Mouse (Mus musculus): ENCODE results near the gene Hpcal1. TPM values are rescaled to one million over a fixed set of nuclear protein-coding genes. Genes with fewer than 3 reads are reported as not detected.

The Hpcal1 gene
- polyA plus RNA-seq, 1 experiment from 2014 or later: 36.8 TPM

DNA sequence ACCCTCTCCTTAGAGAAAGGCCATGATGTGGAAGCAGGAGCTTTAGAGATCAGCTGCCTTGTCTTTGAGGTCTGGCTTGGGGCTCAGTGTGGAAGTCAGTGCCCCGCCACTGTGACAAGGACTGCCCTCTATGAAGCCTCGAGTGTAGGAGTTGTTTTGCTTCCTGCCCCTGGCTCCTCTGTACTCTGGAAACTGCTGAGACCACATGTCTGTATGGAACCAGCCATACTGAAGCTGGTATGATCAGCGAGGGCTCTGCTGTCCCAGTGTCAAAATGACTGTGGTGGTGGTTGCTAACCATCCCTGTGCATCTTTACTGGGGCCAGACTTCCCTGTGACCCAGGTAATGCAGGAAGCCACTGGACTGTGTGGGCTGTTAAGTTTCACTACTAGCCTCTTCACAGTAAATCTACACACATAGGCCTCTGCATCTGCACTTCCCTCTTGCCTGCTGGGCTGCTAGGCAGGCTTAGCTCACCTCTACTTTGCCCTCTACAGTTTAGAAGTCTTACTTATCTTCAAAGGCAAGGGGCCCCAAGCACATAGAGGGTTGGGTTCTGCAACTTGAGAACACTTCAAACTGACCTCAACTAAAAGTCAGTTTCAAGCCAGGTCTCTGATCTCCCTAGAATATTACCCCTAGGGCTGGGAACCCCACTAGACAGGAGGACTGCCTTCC is 33.9 kb downstream of the Hpcal1 start:
- Histone ChIP-seq H3K9me3 (no peaks in the 10 kb centered on the region), H3K27ac (peak overlapping the region; percentile 51), H3K36me3 (replicated peaks) (0 out of 2 replicates have a peak, but pooled peaks cover 2% of the 10 kb centered on the region), H3K4me3 (no peak overlapping the region), H3K27me3 (ENCODE audit: poor library complexity, severe bottlenecking) (no peaks in the 10 kb centered on the region), H3K4me1 (peaks cover 47% of the 10 kb centered on the region)
- no peak for DNase-seq (ENCODE audit: extremely low spot score, low spot score)
- 78% methylated on average over 3 of the region's 3 CpGs for WGBS

DNA sequence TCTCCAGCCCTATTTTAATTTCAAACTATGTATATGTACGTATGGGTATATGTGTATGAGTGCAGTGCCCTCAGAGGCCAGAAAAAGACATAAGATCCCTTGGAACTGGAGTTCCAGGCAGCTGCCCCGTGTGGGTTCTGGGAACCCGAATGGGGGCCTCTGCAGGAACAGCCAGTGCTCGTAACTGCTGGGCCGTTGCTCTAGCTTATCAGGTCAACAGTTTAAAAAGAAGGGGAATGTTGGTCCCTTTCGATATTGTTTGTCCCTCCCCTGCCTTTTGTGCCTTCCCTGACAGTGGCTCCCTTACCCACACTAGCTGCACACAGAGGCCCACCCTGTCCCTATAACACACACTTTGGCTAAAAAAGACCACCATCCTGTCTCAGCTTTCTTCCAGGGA is 34.9 kb downstream of the Hpcal1 start:
- Histone ChIP-seq H3K27ac (peak overlapping the region; percentile 53; the same call in 1 of the 2 replicates), H3K4me1 (peaks cover 47% of the 10 kb centered on the region), H3K9me3 (no peaks in the 10 kb centered on the region), H3K36me3 (replicated peaks) (0 out of 2 replicates have a peak, but pooled peaks cover 2% of the 10 kb centered on the region), H3K4me3 (no peak overlapping the region), H3K27me3 (ENCODE audit: poor library complexity, severe bottlenecking) (no peaks in the 10 kb centered on the region)
- no peak for DNase-seq (ENCODE audit: extremely low spot score, low spot score)
- 80% methylated on average over 6 of the region's 6 CpGs for WGBS

GRCm38 (mm10) chr12:17726576-17727320 is 36.1 kb downstream of the Hpcal1 start:
- DNase-seq (ENCODE audit: extremely low spot score, low spot score): no peak
- 71% methylated on average over 10 of the region's 10 CpGs for WGBS
- peak overlapping the region; percentile 53; the same call in 1 of the 2 replicates for H3K27ac ChIP-seq

DNA sequence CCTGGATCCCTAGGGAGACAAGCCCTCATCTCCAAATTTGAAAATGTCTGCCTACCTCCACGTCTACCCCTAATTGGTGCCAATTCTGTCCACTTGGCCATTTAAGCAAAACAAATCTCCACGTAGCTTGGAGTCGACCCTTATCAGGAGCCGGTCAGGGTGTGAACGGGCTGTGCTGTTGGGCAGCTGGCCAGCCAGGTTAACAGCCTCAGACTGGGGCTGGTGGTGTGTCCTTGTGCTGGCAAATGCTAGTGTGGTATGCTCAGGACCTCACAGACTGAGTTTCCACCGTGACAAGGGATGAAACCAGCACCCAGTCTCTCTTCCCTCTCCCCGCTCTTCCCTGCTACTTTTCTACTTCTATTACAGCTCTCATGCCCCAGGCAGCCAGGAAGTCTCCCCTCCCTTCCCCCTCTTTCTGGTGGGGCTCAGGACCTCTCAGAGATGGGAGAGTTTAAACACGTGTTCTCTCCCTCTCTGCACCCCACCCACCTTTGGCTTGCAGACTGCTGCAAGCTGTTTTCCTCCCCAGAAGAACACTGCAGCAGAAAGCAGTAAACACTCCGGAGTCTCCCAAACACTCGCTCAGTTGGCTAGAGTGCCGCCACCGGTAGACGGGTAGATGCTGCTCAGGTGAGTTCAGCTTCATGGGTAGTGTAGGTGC is 37.2 kb downstream of the Hpcal1 start:
- Histone ChIP-seq H3K4me1 (peaks cover 58% of the 10 kb centered on the region), H3K4me3 (no peak overlapping the region), H3K27ac (peak overlapping the region; percentile 22; the same call in 1 of the 2 replicates), H3K27me3 (ENCODE audit: poor library complexity, severe bottlenecking) (no peaks in the 10 kb centered on the region), H3K36me3 (replicated peaks) (no peaks in the 10 kb centered on the region; the same call in 1 of the 2 replicates), H3K9me3 (no peaks in the 10 kb centered on the region)
- no peak for DNase-seq (ENCODE audit: extremely low spot score, low spot score)
- 81% methylated on average over 13 of the region's 13 CpGs for WGBS

More at GRCm38 (mm10) chr12:17726576-17727320, 36.1 kb downstream of the Hpcal1 start:
- no peaks in the 10 kb centered on the region; the same call in 1 of the 2 replicates for H3K36me3 ChIP-seq (replicated peaks)
- peaks cover 47% of the 10 kb centered on the region for H3K4me1 ChIP-seq
- no peaks in the 10 kb centered on the region for H3K9me3 ChIP-seq
- no peak overlapping the region for H3K4me3 ChIP-seq
- H3K27me3 ChIP-seq (ENCODE audit: poor library complexity, severe bottlenecking): no peaks in the 10 kb centered on the region

GRCm38 (mm10) chr12:17729211-17729900 is 38.7 kb downstream of the Hpcal1 start:
- no peak for DNase-seq (ENCODE audit: extremely low spot score, low spot score)
- no peak overlapping the region for H3K4me3 ChIP-seq
- H3K36me3 ChIP-seq (replicated peaks): no peaks in the 10 kb centered on the region; the same call in 1 of the 2 replicates
- peaks cover 62% of the 10 kb centered on the region for H3K4me1 ChIP-seq
- H3K27ac ChIP-seq: no peak overlapping the region
- no peaks in the 10 kb centered on the region for H3K27me3 ChIP-seq (ENCODE audit: poor library complexity, severe bottlenecking)
- 92% methylated on average over 13 of the region's 13 CpGs for WGBS
- H3K9me3 ChIP-seq: no peaks in the 10 kb centered on the region

DNA sequence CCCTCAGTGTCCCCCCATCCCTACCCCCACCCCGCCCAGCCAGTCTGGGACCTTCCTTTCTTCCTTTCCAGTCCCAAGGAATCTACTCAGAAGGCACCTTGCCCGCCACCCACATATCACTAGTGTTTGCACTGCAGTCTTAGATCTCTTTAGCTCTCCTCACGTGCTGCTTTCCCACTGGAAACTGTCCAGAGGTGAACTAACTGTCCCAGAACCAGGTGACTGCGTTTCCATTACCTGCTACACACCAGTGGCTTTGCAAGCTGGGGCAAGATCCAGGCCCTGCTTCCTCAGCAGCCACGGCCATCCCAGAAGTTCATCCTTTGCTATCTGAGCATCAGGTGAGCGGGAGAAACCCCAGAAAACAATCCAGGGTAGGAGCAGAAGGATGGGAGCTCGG is 41.4 kb downstream of the Hpcal1 start:
- DNase-seq (ENCODE audit: extremely low spot score, low spot score): no peak
- H3K27me3 ChIP-seq (ENCODE audit: poor library complexity, severe bottlenecking): no peaks in the 10 kb centered on the region
- H3K4me3 ChIP-seq: no peak overlapping the region
- no peak overlapping the region for H3K27ac ChIP-seq
- 88% methylated on average over 7 of the region's 7 CpGs for WGBS
- H3K9me3 ChIP-seq: no peaks in the 10 kb centered on the region
- peaks cover 38% of the 10 kb centered on the region for H3K4me1 ChIP-seq
- H3K36me3 ChIP-seq (replicated peaks): no peaks in the 10 kb centered on the region; the same call in 1 of the 2 replicates

GRCm38 (mm10) chr12:17732546-17732945 is 41.9 kb downstream of the Hpcal1 start:
- WGBS: 85% methylated on average over 4 of the region's 4 CpGs
- DNase-seq (ENCODE audit: extremely low spot score, low spot score): no peak
- H3K36me3 ChIP-seq (replicated peaks): no peaks in the 10 kb centered on the region; the same call in 1 of the 2 replicates
- peaks cover 40% of the 10 kb centered on the region for H3K4me1 ChIP-seq
- no peak overlapping the region for H3K4me3 ChIP-seq
- no peaks in the 10 kb centered on the region for H3K9me3 ChIP-seq
- 0 out of 2 replicates have a peak overlapping the region, but pooled peaks have one; percentile 20 for H3K27ac ChIP-seq
- no peaks in the 10 kb centered on the region for H3K27me3 ChIP-seq (ENCODE audit: poor library complexity, severe bottlenecking)

DNA sequence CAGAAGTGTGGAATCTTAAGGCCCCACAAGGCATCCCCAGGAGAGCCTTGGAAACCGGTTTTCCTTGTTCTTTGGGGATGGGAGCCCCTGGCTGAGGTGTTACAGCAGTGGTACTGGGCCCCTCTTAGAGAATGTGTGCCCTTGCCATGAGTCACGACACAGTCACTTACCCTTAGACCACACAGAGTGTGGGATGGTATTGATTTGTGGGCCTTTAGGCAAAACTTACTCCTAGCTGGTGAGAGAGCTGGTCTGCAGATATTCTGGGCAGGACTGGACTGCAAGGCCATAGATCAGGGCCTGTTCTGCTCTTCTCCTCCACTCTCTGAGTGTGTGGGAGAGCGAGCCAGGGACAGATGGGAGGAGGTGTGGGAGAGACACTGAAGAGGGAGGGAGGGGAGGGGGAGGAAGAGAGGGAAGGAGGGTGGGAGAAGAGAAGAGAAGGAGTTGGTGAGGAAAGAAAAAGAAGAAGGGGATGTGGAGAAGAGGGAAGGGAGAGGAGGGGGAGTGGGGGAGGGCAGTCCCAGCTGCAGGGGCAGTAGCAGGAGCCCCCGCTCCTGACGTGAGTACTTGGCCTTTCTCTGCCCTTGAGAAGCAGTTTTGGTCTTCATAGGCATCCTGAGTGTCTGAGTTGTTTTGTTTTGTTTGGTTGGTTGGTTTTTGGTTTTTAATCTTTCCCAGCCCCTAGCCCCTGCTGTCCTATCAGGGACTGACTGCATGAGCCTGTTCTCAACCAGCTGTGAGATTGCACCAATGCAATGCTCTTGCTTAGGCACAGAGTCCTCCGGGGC is 42.7 kb downstream of the Hpcal1 start:
- Histone ChIP-seq H3K36me3 (replicated peaks) (no peaks in the 10 kb centered on the region; the same call in 1 of the 2 replicates), H3K4me3 (no peak overlapping the region), H3K9me3 (no peaks in the 10 kb centered on the region), H3K4me1 (peaks cover 40% of the 10 kb centered on the region), H3K27me3 (ENCODE audit: poor library complexity, severe bottlenecking) (no peaks in the 10 kb centered on the region), H3K27ac (peak overlapping the region; percentile 51)
- WGBS: 55% methylated on average over 6 of the region's 6 CpGs
- DNase-seq (ENCODE audit: extremely low spot score, low spot score): no peak

- no peaks in the 10 kb centered on the region for H3K27me3 ChIP-seq (ENCODE audit: poor library complexity, severe bottlenecking)
- peaks cover 50% of the 10 kb centered on the region for H3K4me1 ChIP-seq
- H3K27ac ChIP-seq: no peak overlapping the region
- DNase-seq (ENCODE audit: extremely low spot score, low spot score): no peak
- H3K9me3 ChIP-seq: no peaks in the 10 kb centered on the region
- WGBS: 90% methylated on average over 6 of the region's 6 CpGs
- no peak overlapping the region for H3K4me3 ChIP-seq
- no peaks in the 10 kb centered on the region for H3K36me3 ChIP-seq (replicated peaks)
Measured at GRCm38 (mm10) chr12:17736396-17736795, 45.7 kb downstream of the Hpcal1 start.

DNA sequence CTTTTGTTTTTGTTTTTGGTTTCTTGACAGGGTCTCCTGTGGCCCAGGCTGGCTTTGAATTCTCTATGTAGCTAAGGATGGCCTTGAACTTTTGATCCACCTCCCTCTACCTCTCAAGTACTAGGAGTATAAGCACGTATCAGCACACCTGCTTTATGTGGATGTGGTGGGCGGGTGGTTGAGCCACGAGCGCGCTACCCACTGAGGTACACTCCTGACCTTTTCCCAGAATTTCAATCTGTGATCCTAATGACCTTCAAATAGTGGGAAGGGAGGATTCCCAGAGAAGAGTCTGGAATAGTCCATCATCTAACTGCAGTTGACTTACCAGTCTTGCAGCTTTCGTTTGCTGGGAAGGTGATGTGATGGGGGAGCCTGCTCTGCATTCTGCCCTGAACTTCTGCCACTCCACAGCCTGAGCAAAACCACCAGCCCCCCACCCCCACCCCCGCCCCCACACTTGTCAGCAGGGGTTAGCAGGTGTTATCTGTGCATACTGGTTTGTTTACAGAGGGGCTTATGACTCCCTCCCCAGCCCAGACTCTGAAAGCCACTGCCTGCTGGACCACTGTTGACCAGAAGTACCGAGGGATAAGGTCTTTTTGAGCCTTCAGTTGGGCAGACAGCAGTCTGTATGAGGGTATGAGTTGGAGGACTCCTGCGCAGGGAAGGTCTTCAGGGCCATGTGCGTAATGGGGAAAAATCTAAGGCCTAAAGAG is 46.4 kb downstream of the Hpcal1 start:
- DNase-seq (ENCODE audit: extremely low spot score, low spot score): no peak
- Histone ChIP-seq H3K27ac (0 out of 2 replicates have a peak overlapping the region, but pooled peaks have one; percentile 15), H3K36me3 (replicated peaks) (no peaks in the 10 kb centered on the region), H3K9me3 (no peaks in the 10 kb centered on the region), H3K27me3 (ENCODE audit: poor library complexity, severe bottlenecking) (no peaks in the 10 kb centered on the region), H3K4me1 (peaks cover 53% of the 10 kb centered on the region), H3K4me3 (no peak overlapping the region)
- WGBS: 83% methylated on average over 10 of the region's 10 CpGs

GRCm38 (mm10) chr12:17737808-17738207 is 47.2 kb downstream of the Hpcal1 start:
- no peak overlapping the region for H3K27ac ChIP-seq
- 83% methylated on average over 3 of the region's 3 CpGs for WGBS
- H3K4me1 ChIP-seq: peaks cover 53% of the 10 kb centered on the region

More at GRCm38 (mm10) chr12:17737808-17738207, 47.2 kb downstream of the Hpcal1 start:
- DNase-seq (ENCODE audit: extremely low spot score, low spot score): no peak
- Histone ChIP-seq H3K9me3 (no peaks in the 10 kb centered on the region), H3K36me3 (replicated peaks) (no peaks in the 10 kb centered on the region), H3K4me3 (no peak overlapping the region), H3K27me3 (ENCODE audit: poor library complexity, severe bottlenecking) (no peaks in the 10 kb centered on the region)
